Mouse (Mus musculus): ENCODE results near the gene Hmgb4. TPM values are rescaled to one million over a fixed set of nuclear protein-coding genes. Genes with fewer than 3 reads are reported as not detected.

Hmgb4 gene
- polyA plus RNA-seq, 1 experiment: not detected

GRCm38 (mm10) chr4:128270177-128270576, 9.4 kb upstream of the Hmgb4 start:
- TF ChIP-seq CTCF (IDR thresholded peaks at IDR 0.05; ENCODE audit: borderline replicate concordance, insufficient read depth, low read length) (no peak), POLR2A (IDR thresholded peaks at IDR 0.05; ENCODE audit: low read depth, low read length) (no peak)
- no peak overlapping the region for H3K27ac ChIP-seq (ENCODE audit: insufficient read depth, low read length)
- H3K4me1 ChIP-seq (ENCODE audit: control insufficient read depth, insufficient read depth, low read length): no peaks in the 10 kb centered on the region
- no peak overlapping the region for H3K4me3 ChIP-seq (ENCODE audit: insufficient read depth, low read length)

- TF ChIP-seq CTCF (IDR thresholded peaks at IDR 0.05; ENCODE audit: borderline replicate concordance, insufficient read depth, low read length) (no peak), POLR2A (IDR thresholded peaks at IDR 0.05; ENCODE audit: low read depth, low read length) (no peak)
- H3K4me1 ChIP-seq (ENCODE audit: control insufficient read depth, insufficient read depth, low read length): no peaks in the 10 kb centered on the region
- H3K4me3 ChIP-seq (ENCODE audit: insufficient read depth, low read length): no peak overlapping the region
- no peak overlapping the region for H3K27ac ChIP-seq (ENCODE audit: insufficient read depth, low read length)
Observed at GRCm38 (mm10) chr4:128269261-128269875, 8.6 kb upstream of the Hmgb4 start.

GRCm38 (mm10) chr4:128265341-128265740, 4.6 kb upstream of the Hmgb4 start:
- H3K27ac ChIP-seq (ENCODE audit: insufficient read depth, low read length): no peak overlapping the region
- TF ChIP-seq CTCF (IDR thresholded peaks at IDR 0.05; ENCODE audit: borderline replicate concordance, insufficient read depth, low read length): no peak
- no peak for TF ChIP-seq POLR2A (IDR thresholded peaks at IDR 0.05; ENCODE audit: low read depth, low read length)
- H3K4me3 ChIP-seq (ENCODE audit: insufficient read depth, low read length): no peak overlapping the region
- H3K4me1 ChIP-seq (ENCODE audit: control insufficient read depth, insufficient read depth, low read length): no peaks in the 10 kb centered on the region

- no peak for TF ChIP-seq POLR2A (IDR thresholded peaks at IDR 0.05; ENCODE audit: low read depth, low read length)
- Histone ChIP-seq H3K4me1 (ENCODE audit: control insufficient read depth, insufficient read depth, low read length) (no peaks in the 10 kb centered on the region), H3K4me3 (ENCODE audit: insufficient read depth, low read length) (no peak overlapping the region), H3K27ac (ENCODE audit: insufficient read depth, low read length) (no peak overlapping the region)
Observed at GRCm38 (mm10) chr4:128264491-128264890, 3.7 kb upstream of the Hmgb4 start.

- no peak overlapping the region for H3K27ac ChIP-seq (ENCODE audit: insufficient read depth, low read length)
- H3K4me3 ChIP-seq (ENCODE audit: insufficient read depth, low read length): no peak overlapping the region
- no peak for TF ChIP-seq CTCF (IDR thresholded peaks at IDR 0.05; ENCODE audit: borderline replicate concordance, insufficient read depth, low read length)
- TF ChIP-seq POLR2A (IDR thresholded peaks at IDR 0.05; ENCODE audit: low read depth, low read length): no peak
- no peaks in the 10 kb centered on the region for H3K4me1 ChIP-seq (ENCODE audit: control insufficient read depth, insufficient read depth, low read length)
Observed at GRCm38 (mm10) chr4:128259211-128259610, 1.5 kb downstream of the Hmgb4 start.

GRCm38 (mm10) chr4:128248676-128249075, 12.1 kb downstream of the Hmgb4 start:
- no peak for TF ChIP-seq CTCF (IDR thresholded peaks at IDR 0.05; ENCODE audit: borderline replicate concordance, insufficient read depth, low read length)
- TF ChIP-seq POLR2A (IDR thresholded peaks at IDR 0.05; ENCODE audit: low read depth, low read length): no peak
- H3K27ac ChIP-seq (ENCODE audit: insufficient read depth, low read length): no peak overlapping the region
- no peak overlapping the region for H3K4me3 ChIP-seq (ENCODE audit: insufficient read depth, low read length)

GRCm38 (mm10) chr4:128245201-128245600, 15.6 kb downstream of the Hmgb4 start:
- Histone ChIP-seq H3K27ac (ENCODE audit: insufficient read depth, low read length) (no peak overlapping the region), H3K4me1 (ENCODE audit: control insufficient read depth, insufficient read depth, low read length) (no peaks in the 10 kb centered on the region), H3K4me3 (ENCODE audit: insufficient read depth, low read length) (no peak overlapping the region)
- TF ChIP-seq CTCF (IDR thresholded peaks at IDR 0.05; ENCODE audit: borderline replicate concordance, insufficient read depth, low read length) (no peak), POLR2A (IDR thresholded peaks at IDR 0.05; ENCODE audit: low read depth, low read length) (no peak)

More at GRCm38 (mm10) chr4:128248676-128249075, 12.1 kb downstream of the Hmgb4 start:
- no peaks in the 10 kb centered on the region for H3K4me1 ChIP-seq (ENCODE audit: control insufficient read depth, insufficient read depth, low read length)

- TF ChIP-seq CTCF (IDR thresholded peaks at IDR 0.05; ENCODE audit: borderline replicate concordance, insufficient read depth, low read length) (no peak), POLR2A (IDR thresholded peaks at IDR 0.05; ENCODE audit: low read depth, low read length) (no peak)
- no peaks in the 10 kb centered on the region for H3K4me1 ChIP-seq (ENCODE audit: control insufficient read depth, insufficient read depth, low read length)
- H3K4me3 ChIP-seq (ENCODE audit: insufficient read depth, low read length): no peak overlapping the region
- H3K27ac ChIP-seq (ENCODE audit: insufficient read depth, low read length): no peak overlapping the region
Observed at GRCm38 (mm10) chr4:128241854-128242356, 18.9 kb downstream of the Hmgb4 start.

- TF ChIP-seq CTCF (IDR thresholded peaks at IDR 0.05; ENCODE audit: borderline replicate concordance, insufficient read depth, low read length): no peak
- TF ChIP-seq POLR2A (IDR thresholded peaks at IDR 0.05; ENCODE audit: low read depth, low read length): no peak
- Histone ChIP-seq H3K4me3 (ENCODE audit: insufficient read depth, low read length) (no peak overlapping the region), H3K4me1 (ENCODE audit: control insufficient read depth, insufficient read depth, low read length) (no peaks in the 10 kb centered on the region), H3K27ac (ENCODE audit: insufficient read depth, low read length) (no peak overlapping the region)
Observed at GRCm38 (mm10) chr4:128241075-128241853, 19.5 kb downstream of the Hmgb4 start.

GRCm38 (mm10) chr4:128239113-128239512, 21.6 kb downstream of the Hmgb4 start:
- Histone ChIP-seq H3K4me3 (ENCODE audit: insufficient read depth, low read length) (no peak overlapping the region), H3K27ac (ENCODE audit: insufficient read depth, low read length) (no peak overlapping the region), H3K4me1 (ENCODE audit: control insufficient read depth, insufficient read depth, low read length) (no peaks in the 10 kb centered on the region)
- TF ChIP-seq CTCF (IDR thresholded peaks at IDR 0.05; ENCODE audit: borderline replicate concordance, insufficient read depth, low read length) (no peak), POLR2A (IDR thresholded peaks at IDR 0.05; ENCODE audit: low read depth, low read length) (no peak)
